Mouse (Mus musculus): ENCODE measurements around the gene Slc16a10. TPM values are rescaled to one million over a fixed set of nuclear protein-coding genes. Genes with fewer than 3 reads are reported as not detected.

Gene Slc16a10
- total and polyA plus RNA-seq, 3 experiments, result 4.1 to 10.4 (median 4.5) TPM

- no peak overlapping the region for H3K27ac ChIP-seq (ENCODE audit: insufficient read depth, low read depth)
- peak; percentile 69 for DNase-seq (ENCODE audit: extremely low read depth)
- dilution Hi-C loops (cut with MboI; ENCODE audit: extremely low pct_ligation_motif_present, extremely low pct_unique_long_range_greater_than_20kb, low sequenced_read_pairs), result no loop called here
Measured at GRCm38 (mm10) chr10:40164421-40165386, 22.6 kb upstream of the Slc16a10 start.

GRCm38 (mm10) chr10:40163914-40164313 is 21.9 kb upstream of the Slc16a10 start:
- Histone ChIP-seq H3K36me3 (replicated peaks in 1 of 2; ENCODE audit: control insufficient read depth in 1 of 2, insufficient read depth in 1 of 2, low read length in 1 of 2) (no peaks in the 10 kb centered on the region), H3K9me3 (replicated peaks; ENCODE audit: low read length) (no peaks in the 10 kb centered on the region), H3K27me3 (replicated peaks) (peaks cover 3% of the 10 kb centered on the region), H3K4me2 (ENCODE audit: insufficient read depth, low read depth, poor library complexity, severe bottlenecking) (no peak overlapping the region), H3K79me2 (replicated peaks; ENCODE audit: control insufficient read depth, extremely low read depth, insufficient read depth, poor library complexity, severe bottlenecking) (no peaks in the 10 kb centered on the region), H3K4me3 (replicated peaks in 1 of 3; ENCODE audit: low read depth in 2 of 3, low read length in 2 of 3, poor library complexity in 1 of 3) (no peak overlapping the region), H3K9ac (ENCODE audit: insufficient read depth, low read depth) (no peak overlapping the region), H3K27ac (ENCODE audit: insufficient read depth, low read depth) (no peak overlapping the region), H3K4me1 (ENCODE audit: control insufficient read depth in 1 of 2, insufficient read depth in 2 of 2) (peaks cover 4 to 33% of the 10 kb centered on the region in 2 experiments; a peak in 3 of 4 replicates)
- no peak for DNase-seq (ENCODE audit: extremely low read depth)
- in situ Hi-C loops (cut with MboI; ENCODE audit: low pct_ligation_motif_present, low pct_unique_long_range_greater_than_20kb, low sequenced_read_pairs), result no loop called here
- dilution Hi-C loops (cut with MboI; ENCODE audit: extremely low pct_ligation_motif_present, extremely low pct_unique_long_range_greater_than_20kb, low sequenced_read_pairs), result no loop called here
- no peak for TF ChIP-seq GABPA (IDR thresholded peaks at IDR 0.05; ENCODE audit: insufficient replicate concordance, low read depth, low read length)
- no peak for TF ChIP-seq USF1 (IDR thresholded peaks at IDR 0.05; ENCODE audit: low read depth, low read length)
- TF ChIP-seq ZKSCAN1 (IDR thresholded peaks at IDR 0.05; ENCODE audit: borderline replicate concordance, low read depth, low read length), result no peak
- TF ChIP-seq TBP (conservative IDR thresholded peaks at IDR 0.05; ENCODE audit: low read depth, low read length), result no peak
- no peak for TF ChIP-seq RAD21 (IDR thresholded peaks at IDR 0.05; ENCODE audit: low read depth, low read length)
- no peak for TF ChIP-seq KAT2A (IDR thresholded peaks at IDR 0.05; ENCODE audit: insufficient replicate concordance, low read length)
- no peak for TF ChIP-seq JUN (IDR thresholded peaks at IDR 0.05; ENCODE audit: insufficient read depth, low read depth, low read length)
- TF ChIP-seq MXI1 (IDR thresholded peaks at IDR 0.05; ENCODE audit: low read depth, low read length), result no peak; the same call in 1 of the 2 replicates
- TF ChIP-seq MAFK (IDR thresholded peaks at IDR 0.05; ENCODE audit: insufficient replicate concordance, low read length), result no peak
- no peak for TF ChIP-seq SIN3A (IDR thresholded peaks at IDR 0.05; ENCODE audit: low read length)
- TF ChIP-seq UBTF (IDR thresholded peaks at IDR 0.05; ENCODE audit: low read depth, low read length), result no peak
- no peak for TF ChIP-seq POLR2AphosphoS2 (IDR thresholded peaks at IDR 0.05; ENCODE audit: low read depth, low read length)
- no peak for TF ChIP-seq JUND (conservative IDR thresholded peaks at IDR 0.05; ENCODE audit: low read depth, low read length)
- no peak for TF ChIP-seq MEF2A (IDR thresholded peaks at IDR 0.05; ENCODE audit: borderline replicate concordance, low read depth, low read length)
- TF ChIP-seq CHD1 (IDR thresholded peaks at IDR 0.05; ENCODE audit: low read depth, low read length), result no peak

More at GRCm38 (mm10) chr10:40164421-40165386, 22.6 kb upstream of the Slc16a10 start:
- no peak for TF ChIP-seq USF1 (IDR thresholded peaks at IDR 0.05; ENCODE audit: low read depth, low read length)
- TF ChIP-seq ELF1 (IDR thresholded peaks at IDR 0.05; ENCODE audit: low read depth, low read length), result 0 out of 2 replicates have a peak, but pooled peaks have one; percentile 38
- no peak for TF ChIP-seq UBTF (IDR thresholded peaks at IDR 0.05; ENCODE audit: low read depth, low read length)
- no peak for TF ChIP-seq PAX5 (IDR thresholded peaks at IDR 0.05; ENCODE audit: low read length)
- peak; percentile 21; the same call in 1 of the 2 replicates for TF ChIP-seq IRF4 (IDR thresholded peaks at IDR 0.05; ENCODE audit: low read depth, low read length)
- TF ChIP-seq ETS1 (conservative IDR thresholded peaks at IDR 0.05; ENCODE audit: low read depth, low read length), result peak; percentile 53; the same call in 1 of the 2 replicates
- TF ChIP-seq RAD21 (IDR thresholded peaks at IDR 0.05; ENCODE audit: low read depth, low read length), result no peak
- no peak for TF ChIP-seq ZMIZ1 (IDR thresholded peaks at IDR 0.05; ENCODE audit: low read depth, low read length)
- no peak for TF ChIP-seq JUN (IDR thresholded peaks at IDR 0.05; ENCODE audit: insufficient read depth, low read depth, low read length)
- TF ChIP-seq ZNF384 (IDR thresholded peaks at IDR 0.05; ENCODE audit: low read depth, low read length), result peak; percentile 53
- TF ChIP-seq POLR2AphosphoS2 (IDR thresholded peaks at IDR 0.05; ENCODE audit: low read depth, low read length), result no peak
- TF ChIP-seq CHD2 (IDR thresholded peaks at IDR 0.05; ENCODE audit: low read length), result no peak
- TF ChIP-seq CTCF (conservative IDR thresholded peaks at IDR 0.05 in 1 of 2, IDR thresholded peaks at IDR 0.05 in 1 of 2; ENCODE audit: low read depth in 2 of 2, low read length in 2 of 2), result no peak
- no peak for TF ChIP-seq KAT2A (IDR thresholded peaks at IDR 0.05; ENCODE audit: insufficient replicate concordance, low read length)
- TF ChIP-seq ZKSCAN1 (IDR thresholded peaks at IDR 0.05; ENCODE audit: borderline replicate concordance, low read depth, low read length), result no peak
- TF ChIP-seq GABPA (IDR thresholded peaks at IDR 0.05; ENCODE audit: insufficient replicate concordance, low read depth, low read length), result no peak
- TF ChIP-seq MEF2A (IDR thresholded peaks at IDR 0.05; ENCODE audit: borderline replicate concordance, low read depth, low read length), result peak; percentile 93
- TF ChIP-seq CHD1 (IDR thresholded peaks at IDR 0.05; ENCODE audit: low read depth, low read length), result no peak
- TF ChIP-seq MAX (IDR thresholded peaks at IDR 0.05; ENCODE audit: low read length), result no peak
- TF ChIP-seq USF2 (conservative IDR thresholded peaks at IDR 0.05; ENCODE audit: low read depth, low read length), result no peak
- TF ChIP-seq EP300 (IDR thresholded peaks at IDR 0.05; ENCODE audit: low read length), result peak; percentile 67
- TF ChIP-seq POLR2A (IDR thresholded peaks at IDR 0.05; ENCODE audit: low read depth, low read length), result no peak
- peak; percentile 92 for TF ChIP-seq BHLHE40 (IDR thresholded peaks at IDR 0.05; ENCODE audit: low read depth, low read length)
- TF ChIP-seq MYC (IDR thresholded peaks at IDR 0.05; ENCODE audit: low read depth, low read length), result 0 out of 2 replicates have a peak, but pooled peaks have one; percentile 14
- TF ChIP-seq RCOR1 (conservative IDR thresholded peaks at IDR 0.05; ENCODE audit: low read depth, low read length), result no peak
- TF ChIP-seq NRF1 (IDR thresholded peaks at IDR 0.05; ENCODE audit: low read depth, low read length), result peak; percentile 64
- no peak for TF ChIP-seq MAZ (IDR thresholded peaks at IDR 0.05; ENCODE audit: low read depth, low read length)
- 0 out of 2 replicates have a peak, but pooled peaks have one; percentile 33 for TF ChIP-seq MXI1 (IDR thresholded peaks at IDR 0.05; ENCODE audit: low read depth, low read length)
- TF ChIP-seq NELFE (IDR thresholded peaks at IDR 0.05; ENCODE audit: low read depth, low read length), result no peak
- TF ChIP-seq JUND (conservative IDR thresholded peaks at IDR 0.05; ENCODE audit: low read depth, low read length), result no peak
- TF ChIP-seq MAFK (IDR thresholded peaks at IDR 0.05; ENCODE audit: insufficient replicate concordance, low read length), result peak; percentile 44; the same call in 1 of the 2 replicates
- TF ChIP-seq E2F4 (IDR thresholded peaks at IDR 0.05; ENCODE audit: insufficient replicate concordance, low read depth, low read length), result no peak
- no peak for TF ChIP-seq TCF12 (IDR thresholded peaks at IDR 0.05; ENCODE audit: low read depth, low read length)
- TF ChIP-seq SIN3A (IDR thresholded peaks at IDR 0.05; ENCODE audit: low read length), result no peak
- TF ChIP-seq TBP (conservative IDR thresholded peaks at IDR 0.05; ENCODE audit: low read depth, low read length), result no peak
- TF ChIP-seq HCFC1 (IDR thresholded peaks at IDR 0.05; ENCODE audit: low read depth, low read length), result no peak
- TF ChIP-seq ZC3H11A (IDR thresholded peaks at IDR 0.05; ENCODE audit: low read depth, low read length), result no peak
- TF ChIP-seq SMC3 (IDR thresholded peaks at IDR 0.05; ENCODE audit: low read depth, low read length), result no peak
- H3K79me2 ChIP-seq (replicated peaks; ENCODE audit: control insufficient read depth, extremely low read depth, insufficient read depth, poor library complexity, severe bottlenecking), result no peaks in the 10 kb centered on the region
- no peaks in the 10 kb centered on the region for H3K36me3 ChIP-seq (replicated peaks in 1 of 2; ENCODE audit: control insufficient read depth in 1 of 2, insufficient read depth in 1 of 2, low read length in 1 of 2)
- peaks cover 3% of the 10 kb centered on the region for H3K27me3 ChIP-seq (replicated peaks)
- no peaks in the 10 kb centered on the region for H3K9me3 ChIP-seq (replicated peaks; ENCODE audit: low read length)
- H3K4me2 ChIP-seq (ENCODE audit: insufficient read depth, low read depth, poor library complexity, severe bottlenecking), result peak overlapping the region; percentile 23
- peaks cover 4 to 37% of the 10 kb centered on the region in 2 experiments; a peak in 3 of 4 replicates for H3K4me1 ChIP-seq (ENCODE audit: control insufficient read depth in 1 of 2, insufficient read depth in 2 of 2)
- in situ Hi-C loops (cut with MboI; ENCODE audit: low pct_ligation_motif_present, low pct_unique_long_range_greater_than_20kb, low sequenced_read_pairs), result no loop called here
- H3K9ac ChIP-seq (ENCODE audit: insufficient read depth, low read depth), result peak overlapping the region; percentile 34
- H3K4me3 ChIP-seq (replicated peaks in 1 of 3; ENCODE audit: low read depth in 2 of 3, low read length in 2 of 3, poor library complexity in 1 of 3), result peak overlapping the region in 2 of 3 experiments; percentile 5 to 25

All from CH12.LX (cell line).